Mouse (Mus musculus) liver, adult 2 months (tissue): ENCODE results near the gene Cd34.

Source experiments
- CTCF ChIP-seq: fragments of 200-500 bp; IDR thresholded peaks from 2 replicates; pipeline ENCODE4 v1.5.1; 2011; ENCODE audit warnings: low read depth, low read length, control low read depth
- POLR2A ChIP-seq: fragments of 200-500 bp; IDR thresholded peaks from 2 replicates; pipeline ENCODE4 v1.6.1; 2011; ENCODE audit warnings: low read length, control low read depth; ENCODE audit not compliant: insufficient read depth; ENCODE audit errors: extremely low read depth

DNA sequence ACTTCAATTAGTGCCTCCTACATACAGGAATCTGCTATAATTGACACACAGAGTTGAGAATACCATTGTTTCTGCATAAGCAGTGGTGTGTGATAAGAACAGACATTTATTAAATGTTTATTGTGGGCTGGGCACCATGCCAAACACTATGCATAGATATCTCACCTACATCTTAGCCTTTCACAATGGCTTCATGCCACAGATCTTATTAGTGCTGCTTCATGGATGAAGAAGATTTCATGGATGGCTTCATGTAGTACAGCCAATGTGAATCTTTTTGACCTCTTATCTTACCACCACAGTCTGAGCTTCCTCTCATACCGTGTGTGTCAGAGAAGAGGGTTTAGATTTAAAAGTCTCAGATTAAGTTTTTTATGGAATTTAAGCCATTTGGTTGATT, 65.6 kb downstream of the Cd34 start:
- TF ChIP-seq POLR2A, result no peak
- TF ChIP-seq CTCF, result no peak
